Mouse (Mus musculus): ENCODE data around the gene Drap1.

- TF ChIP-seq CTCF (IDR thresholded peaks at IDR 0.05; ENCODE audit: extremely low read depth, insufficient read depth, insufficient read length, insufficient replicate concordance) (no peak), POLR2A (IDR thresholded peaks at IDR 0.05; ENCODE audit: low read depth, low read length) (no peak)
Measured at GRCm38 (mm10) chr19:5429806-5430205, 5.0 kb upstream of the Drap1 start.

Measured in spleen, adult 2 months (tissue).